Mouse (Mus musculus) limb, embryonic 15.5 days (tissue): ENCODE results near the gene Sowaha. TPM values are rescaled to one million over a fixed set of nuclear protein-coding genes. Genes with fewer than 3 reads are reported as not detected.

Source experiments
- ATAC-seq: fragments of 200-750 bp; cut with Nextera tagmentation; 2 replicates; pipeline ENCODE4 v1.8.0; 2017; ENCODE audit warnings: low read depth, moderate TSS enrichment; ENCODE audit not compliant: insufficient number of reproducible peaks, low FRiP score, low TSS enrichment
- H3K27ac ChIP-seq: fragments of 300-500 bp; sonication (generic); 2 replicates; pipeline ENCODE4 v1.5.1; 2015; ENCODE audit warnings: moderate library complexity, mild to moderate bottlenecking, inconsistent platforms
- H3K27me3 ChIP-seq: fragments of 300-500 bp; sonication (generic); 2 replicates; pipeline ENCODE4 v1.6.1; 2015; ENCODE audit warnings: inconsistent platforms
- H3K36me3 ChIP-seq: fragments of 300-500 bp; sonication (generic); 2 replicates; pipeline ENCODE4 v1.6.1; 2015; ENCODE audit warnings: inconsistent platforms
- H3K4me1 ChIP-seq: fragments of 300-500 bp; sonication (generic); 2 replicates; pipeline ENCODE4 v1.6.1; 2015; ENCODE audit warnings: inconsistent platforms
- H3K4me2 ChIP-seq: fragments of 300-500 bp; sonication (generic); 2 replicates; pipeline ENCODE4 v1.6.1; 2015; ENCODE audit warnings: mild to moderate bottlenecking, inconsistent platforms
- H3K4me3 ChIP-seq: fragments of 300-500 bp; sonication (generic); 2 replicates; pipeline ENCODE4 v1.5.1; 2015; ENCODE audit warnings: mild to moderate bottlenecking, inconsistent platforms
- H3K9ac ChIP-seq: fragments of 300-500 bp; sonication (generic); 2 replicates; pipeline ENCODE4 v1.6.1; 2015; ENCODE audit warnings: inconsistent platforms
- H3K9me3 ChIP-seq: fragments of 300-500 bp; sonication (generic); 2 replicates; pipeline ENCODE4 v1.6.1; 2016; ENCODE audit warnings: inconsistent platforms
- WGBS: fragments of 180-500 bp; shearing (Covaris S2); methylation state at CpG from one replicate; pipeline ENCODE4 v1.1.7; 2015; 5-methylcytosine and 5-hydroxymethylcytosine counted together
- polyA plus RNA-seq: library from polyadenylated mRNA; unstranded; fragments of >200 nt; fragmentation: Nextera tagmentation; extraction: Ambion mirVana; gene quantifications from 2 replicates; pipeline ENCODE4 v1.2.1, GENCODE M21; 2015

Gene Sowaha
- polyA plus RNA-seq, 1 experiment from 2014 or later = 0.28 TPM

DNA sequence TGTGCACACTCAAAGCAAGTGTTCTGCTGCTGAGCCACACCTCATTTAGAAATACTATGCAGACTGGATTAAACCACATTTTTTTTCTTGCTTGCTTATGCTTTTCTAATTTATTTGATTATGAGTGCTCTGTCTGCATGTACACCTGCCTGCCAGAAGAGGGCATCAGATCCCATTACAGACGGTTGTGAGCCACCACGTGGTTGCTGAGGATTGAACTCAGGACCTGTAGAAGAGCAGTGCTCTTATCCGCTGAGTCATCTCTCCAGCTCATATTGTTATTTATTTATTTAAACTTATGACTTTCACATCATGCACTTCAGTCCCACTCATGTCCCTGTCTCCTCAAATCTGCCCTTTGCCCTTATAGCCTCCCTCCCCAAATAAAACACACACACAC lies 5.6 kb upstream of the Sowaha start:
- 43% methylated on average over 3 of the region's 3 CpGs for WGBS
- Histone ChIP-seq H3K4me1 (peaks cover 13% of the 10 kb centered on the region), H3K9me3 (no peaks in the 10 kb centered on the region), H3K36me3 (no peaks in the 10 kb centered on the region), H3K4me3 (no peak overlapping the region), H3K9ac (no peak overlapping the region), H3K4me2 (no peak overlapping the region), H3K27me3 (peaks cover 35% of the 10 kb centered on the region), H3K27ac (no peak overlapping the region)
- no peak for ATAC-seq

DNA sequence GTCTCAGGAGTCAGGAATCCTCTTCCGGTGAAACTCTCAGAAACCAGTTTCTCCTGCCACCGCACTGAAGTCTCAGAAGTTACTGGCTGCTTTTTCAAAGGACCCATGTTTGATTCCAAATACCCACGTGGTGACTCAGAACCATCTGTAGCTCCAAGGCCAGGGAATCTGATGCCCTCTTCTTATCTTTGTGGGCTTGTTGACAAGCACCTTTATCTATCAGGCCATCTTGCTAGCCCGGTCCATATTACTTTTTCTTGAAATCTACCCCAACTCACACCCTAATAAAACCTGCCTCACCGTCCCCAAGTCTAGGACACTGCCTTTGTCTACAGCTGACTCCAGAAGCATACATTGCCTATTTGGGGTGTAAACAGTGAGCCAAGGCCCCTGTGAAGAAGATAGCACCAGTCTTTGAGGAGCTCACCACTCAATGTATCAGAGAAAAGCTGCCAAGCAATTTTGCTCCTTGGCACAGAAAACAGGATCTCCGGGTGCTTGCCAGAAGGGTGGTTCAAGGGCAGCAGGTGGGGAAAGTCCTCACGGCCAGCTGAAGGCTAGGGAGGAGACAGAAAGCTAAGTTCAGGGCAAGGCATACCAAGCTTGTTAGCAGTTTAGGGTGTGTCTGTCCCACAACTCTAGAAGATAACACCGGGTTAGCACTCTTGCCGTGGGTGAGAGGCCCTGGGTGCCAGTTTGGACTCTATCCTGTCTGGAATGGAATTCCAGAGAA lies 3.3 kb upstream of the Sowaha start:
- peaks cover 59% of the 10 kb centered on the region for H3K27me3 ChIP-seq
- no peak overlapping the region for H3K4me3 ChIP-seq
- 63% methylated on average over 9 of the region's 9 CpGs for WGBS
- no peaks in the 10 kb centered on the region for H3K9me3 ChIP-seq
- peaks cover 32% of the 10 kb centered on the region for H3K4me1 ChIP-seq
- no peak overlapping the region for H3K9ac ChIP-seq
- H3K27ac ChIP-seq = no peak overlapping the region
- H3K36me3 ChIP-seq = no peaks in the 10 kb centered on the region
- no peak overlapping the region for H3K4me2 ChIP-seq
- no peak for ATAC-seq

DNA sequence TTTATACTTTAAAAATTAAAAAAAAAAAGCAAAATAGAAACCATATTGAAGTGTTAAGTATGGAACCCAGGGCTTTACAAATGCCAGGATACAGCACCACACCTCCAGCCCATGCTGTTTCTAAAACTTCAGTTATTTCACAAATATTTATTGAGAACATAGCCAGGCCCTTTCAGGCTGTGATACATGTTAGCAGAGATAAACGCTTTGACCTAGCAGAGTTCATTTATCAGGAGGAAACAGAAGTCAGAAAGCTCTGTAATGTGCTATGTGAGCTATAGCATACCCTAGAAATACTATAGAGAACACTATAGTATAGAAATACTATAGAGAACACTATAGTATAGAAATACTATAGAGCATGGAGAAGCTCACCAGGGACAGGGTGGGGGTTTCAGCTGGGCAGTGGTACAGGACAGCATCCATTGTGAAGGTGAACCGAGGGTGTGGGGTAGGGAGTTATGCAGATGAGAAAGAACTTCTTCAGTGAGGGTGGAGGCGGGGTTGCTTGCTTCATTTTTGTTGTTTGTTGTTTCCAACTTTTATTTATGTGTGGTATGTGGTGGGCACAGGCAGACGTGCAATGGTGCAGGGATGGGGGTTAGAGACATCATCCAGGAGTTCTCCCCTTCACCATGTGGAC lies 1.1 kb upstream of the Sowaha start:
- 67% methylated on average over 4 of the region's 4 CpGs for WGBS
- no peak overlapping the region for H3K4me3 ChIP-seq
- ATAC-seq = no peak
- H3K36me3 ChIP-seq = no peaks in the 10 kb centered on the region
- H3K27ac ChIP-seq = no peak overlapping the region
- H3K27me3 ChIP-seq = peaks cover 64% of the 10 kb centered on the region
- H3K4me2 ChIP-seq = no peak overlapping the region
- H3K4me1 ChIP-seq = peaks cover 19% of the 10 kb centered on the region
- H3K9ac ChIP-seq = no peak overlapping the region
- H3K9me3 ChIP-seq = no peaks in the 10 kb centered on the region

DNA sequence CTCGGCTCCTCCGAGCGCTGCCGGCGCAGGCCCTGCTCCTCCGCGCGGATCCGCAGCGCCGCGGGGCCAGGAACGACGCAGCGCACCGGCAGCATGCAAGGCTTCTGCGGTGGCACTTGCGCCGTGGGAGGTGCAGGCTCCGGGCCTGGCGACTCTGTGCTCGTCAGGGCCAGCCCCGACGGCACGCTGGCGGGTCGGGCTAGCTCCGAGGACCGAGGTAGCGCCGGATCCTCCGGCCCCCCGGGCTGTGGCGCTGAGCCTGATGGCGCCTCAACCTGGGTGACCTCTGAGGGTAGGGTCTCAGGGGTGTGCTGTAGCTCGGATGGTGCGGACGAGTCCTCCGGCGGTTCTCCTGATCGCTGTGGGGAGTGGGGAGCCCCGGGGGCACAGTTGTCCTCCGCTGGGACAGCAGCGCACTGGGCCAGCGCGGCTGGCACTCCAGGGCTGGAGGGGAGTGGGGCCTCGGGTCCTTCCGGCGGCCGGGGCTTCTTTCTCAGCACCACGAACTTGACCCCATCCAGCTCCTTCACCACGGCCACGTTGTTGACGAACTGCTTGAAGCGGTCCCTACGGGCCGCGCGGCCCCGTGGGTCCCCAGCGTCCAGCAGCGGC lies 797 bp downstream of the Sowaha start:
- no peak for ATAC-seq
- H3K27me3 ChIP-seq = peaks cover 77% of the 10 kb centered on the region
- WGBS = 1% methylated on average over 62 of the region's 62 CpGs
- peak overlapping the region; percentile 18; the same call in 1 of the 2 replicates for H3K9ac ChIP-seq
- H3K36me3 ChIP-seq = no peaks in the 10 kb centered on the region
- peak overlapping the region; percentile 44 for H3K4me3 ChIP-seq
- peak overlapping the region; percentile 85 for H3K4me2 ChIP-seq
- no peaks in the 10 kb centered on the region for H3K9me3 ChIP-seq
- H3K27ac ChIP-seq = no peak overlapping the region
- peaks cover 19% of the 10 kb centered on the region for H3K4me1 ChIP-seq

DNA sequence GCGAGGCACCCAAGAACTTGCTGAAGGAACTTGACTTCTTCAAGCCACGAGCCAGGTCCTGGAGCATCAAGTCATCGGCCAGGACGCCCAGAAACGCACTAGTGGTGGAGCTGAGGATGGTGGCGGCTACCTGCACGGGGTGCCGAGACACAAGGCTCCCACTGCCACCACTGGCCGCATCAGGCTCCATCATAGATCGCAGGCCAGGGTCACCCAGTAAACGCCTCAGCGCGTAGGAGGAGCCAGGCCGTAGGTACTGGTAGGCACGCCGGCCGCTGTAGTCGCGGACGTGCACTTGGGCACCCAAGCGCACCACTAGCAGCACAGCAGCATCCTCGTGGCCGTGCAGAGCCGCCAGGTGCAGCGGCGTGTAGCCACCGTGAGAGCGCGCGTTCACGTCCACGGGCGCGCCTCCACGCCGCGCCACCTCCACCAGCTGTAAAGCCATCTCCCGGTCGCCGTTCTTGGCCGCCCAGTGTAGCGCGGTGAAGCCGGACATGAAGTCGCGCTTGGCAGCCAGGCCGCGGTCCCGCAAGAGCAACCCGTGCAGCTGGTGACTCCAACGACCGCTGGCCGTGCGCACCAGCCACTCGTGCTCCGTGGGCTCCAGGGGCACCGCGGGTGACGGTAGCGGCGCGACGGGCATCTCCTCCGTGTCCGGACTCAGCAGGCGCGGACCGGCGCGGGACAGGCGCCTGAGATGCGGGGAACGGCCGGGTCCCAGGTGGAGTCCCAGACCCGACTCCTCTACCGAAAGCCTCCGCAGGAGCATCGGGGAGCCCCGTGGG lies 1.5 kb downstream of the Sowaha start:
- ATAC-seq = no peak
- Histone ChIP-seq H3K4me1 (peaks cover 19% of the 10 kb centered on the region), H3K36me3 (no peaks in the 10 kb centered on the region), H3K9me3 (no peaks in the 10 kb centered on the region), H3K4me3 (peak overlapping the region; percentile 44), H3K4me2 (peak overlapping the region; percentile 85), H3K27ac (no peak overlapping the region), H3K9ac (peak overlapping the region; percentile 18; the same call in 1 of the 2 replicates), H3K27me3 (peaks cover 81% of the 10 kb centered on the region)
- 6% methylated on average over 79 of the region's 79 CpGs for WGBS

DNA sequence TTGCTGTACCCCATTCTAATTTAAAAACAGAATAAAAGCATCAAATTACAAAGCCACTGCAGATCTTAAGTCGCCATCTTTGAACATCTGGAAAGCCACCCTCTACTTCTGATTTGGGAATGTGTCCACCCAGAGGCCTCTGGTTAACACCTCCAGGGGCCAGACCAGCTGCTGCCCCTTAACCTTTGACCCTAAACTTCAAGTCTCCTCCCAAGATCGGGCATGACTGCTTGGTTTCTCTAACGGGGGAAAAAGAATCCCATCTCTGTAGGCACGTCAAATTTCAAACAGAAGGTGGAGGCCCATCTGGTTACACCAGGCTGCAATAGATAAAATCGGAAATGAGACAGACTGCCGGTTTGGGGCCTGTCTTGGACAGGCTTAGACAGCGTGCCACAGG lies 2.2 kb downstream of the Sowaha start:
- 26% methylated on average over 7 of the region's 7 CpGs for WGBS
- no peak for ATAC-seq
- H3K4me3 ChIP-seq = no peak overlapping the region

DNA sequence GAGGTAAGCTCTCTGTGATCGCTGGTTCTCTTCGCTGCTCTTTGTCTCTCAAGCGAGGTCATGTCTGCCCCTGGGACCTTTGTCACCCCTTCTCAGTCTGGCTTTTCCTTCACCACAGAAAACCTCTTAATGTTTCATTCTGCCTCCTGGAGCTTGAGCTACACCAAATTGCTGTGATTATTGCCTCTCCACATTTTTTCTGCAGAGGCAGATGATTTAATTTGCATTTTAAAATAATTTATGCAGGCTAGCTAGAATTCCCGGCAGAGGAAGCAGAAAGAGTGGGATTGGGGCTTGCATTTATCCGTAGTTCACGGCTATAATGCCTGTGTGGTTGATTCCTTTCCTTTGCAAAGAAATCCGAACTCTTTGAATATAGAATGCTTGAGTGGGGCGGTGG lies 4.5 kb downstream of the Sowaha start:
- ATAC-seq = no peak
- no peak overlapping the region for H3K27ac ChIP-seq
- peaks cover 77% of the 10 kb centered on the region for H3K27me3 ChIP-seq
- peaks cover 20% of the 10 kb centered on the region for H3K4me1 ChIP-seq
- H3K36me3 ChIP-seq = no peaks in the 10 kb centered on the region
- no peaks in the 10 kb centered on the region for H3K9me3 ChIP-seq
- H3K9ac ChIP-seq = no peak overlapping the region
- WGBS = 35% methylated on average over 8 of the region's 8 CpGs
- no peak overlapping the region for H3K4me2 ChIP-seq
- no peak overlapping the region for H3K4me3 ChIP-seq

More for the DNA sequence above, 2.2 kb downstream of the Sowaha start:
- Histone ChIP-seq H3K4me1 (peaks cover 19% of the 10 kb centered on the region), H3K4me2 (no peak overlapping the region), H3K9ac (no peak overlapping the region), H3K9me3 (no peaks in the 10 kb centered on the region), H3K27ac (no peak overlapping the region), H3K36me3 (no peaks in the 10 kb centered on the region), H3K27me3 (peaks cover 82% of the 10 kb centered on the region)

DNA sequence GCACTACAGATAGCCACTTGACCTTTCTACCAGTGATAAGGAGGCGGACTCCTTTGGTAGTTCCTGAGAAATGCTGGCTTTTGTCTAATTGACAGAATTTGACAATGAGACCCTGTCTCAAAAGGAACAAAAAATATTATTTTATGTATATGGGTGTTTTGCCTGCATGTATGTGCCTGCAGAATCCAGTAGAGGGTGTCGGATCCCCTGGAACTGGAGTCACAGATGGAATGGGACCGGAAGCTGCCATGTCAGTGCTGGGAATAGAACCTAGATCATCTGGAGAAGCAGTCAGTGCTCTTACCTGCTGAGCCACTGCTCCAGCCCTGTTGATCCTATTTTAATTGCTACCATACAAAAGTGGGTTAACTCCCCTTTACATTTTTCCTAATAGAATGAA lies 7.4 kb downstream of the Sowaha start:
- WGBS = 83% methylated on average over 3 of the region's 3 CpGs
- no peak overlapping the region for H3K27ac ChIP-seq
- peaks cover 15% of the 10 kb centered on the region for H3K4me1 ChIP-seq
- ATAC-seq = no peak
- no peak overlapping the region for H3K9ac ChIP-seq
- H3K36me3 ChIP-seq = no peaks in the 10 kb centered on the region
- no peak overlapping the region for H3K4me2 ChIP-seq
- H3K27me3 ChIP-seq = peaks cover 53% of the 10 kb centered on the region
- no peak overlapping the region for H3K4me3 ChIP-seq
- H3K9me3 ChIP-seq = no peaks in the 10 kb centered on the region

DNA sequence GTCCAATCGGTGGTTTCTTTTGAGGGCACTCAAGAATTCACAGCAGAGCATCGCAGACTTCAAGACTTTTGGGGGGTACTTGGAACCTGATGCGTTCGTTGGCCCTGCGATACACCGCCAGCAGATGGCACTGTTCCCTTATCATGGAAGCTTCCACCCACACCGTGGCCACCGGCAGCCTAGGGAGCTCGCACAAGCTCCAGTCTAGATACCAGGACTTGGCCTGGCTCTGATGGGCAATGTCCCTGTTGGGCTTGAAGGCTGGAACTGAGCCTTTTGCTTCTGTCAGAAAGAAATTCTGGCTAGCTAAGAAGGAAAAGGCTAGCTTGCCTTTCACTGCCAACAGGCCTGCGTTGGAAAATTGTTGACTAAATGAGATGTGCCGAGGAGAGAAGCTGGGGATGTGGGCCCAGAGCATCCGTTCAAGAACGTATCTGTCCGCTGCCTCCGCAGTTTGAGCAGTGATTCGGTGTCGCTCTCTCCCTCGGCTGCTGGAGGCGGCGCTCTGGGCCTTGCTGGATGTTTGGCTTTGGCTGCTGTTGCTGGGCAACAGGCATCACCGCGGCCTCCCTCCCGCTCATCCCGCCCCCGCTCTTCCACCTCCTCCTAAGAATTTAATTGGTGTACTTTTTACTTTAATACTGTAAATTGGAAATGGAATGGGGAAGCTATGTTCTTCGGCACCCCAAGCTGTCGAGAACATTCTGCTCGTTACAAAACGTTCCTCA lies 9.9 kb downstream of the Sowaha start, which contains the start of gene Gm9837:
Gene Gm9837, minus strand, starts transcription at position 512 of the 728 bp plus-strand sequence.
- no peaks in the 10 kb centered on the region for H3K9me3 ChIP-seq
- 4% methylated on average over 29 of the region's 29 CpGs for WGBS
- H3K27ac ChIP-seq = 0 out of 2 replicates have a peak within 1 kb of the TSS, but pooled peaks have one; percentile 27
- peaks cover 49% of the 10 kb centered on the region for H3K27me3 ChIP-seq
- peak within 1 kb of the TSS; percentile 19 for H3K4me3 ChIP-seq
- peaks cover 27% of the 10 kb centered on the region for H3K4me1 ChIP-seq
- H3K36me3 ChIP-seq = no peaks in the 10 kb centered on the region
- no peak within 1 kb of the TSS for H3K9ac ChIP-seq
- ATAC-seq = peak; percentile 57; the same call in 1 of the 2 replicates
- peak within 1 kb of the TSS; percentile 44 for H3K4me2 ChIP-seq

DNA sequence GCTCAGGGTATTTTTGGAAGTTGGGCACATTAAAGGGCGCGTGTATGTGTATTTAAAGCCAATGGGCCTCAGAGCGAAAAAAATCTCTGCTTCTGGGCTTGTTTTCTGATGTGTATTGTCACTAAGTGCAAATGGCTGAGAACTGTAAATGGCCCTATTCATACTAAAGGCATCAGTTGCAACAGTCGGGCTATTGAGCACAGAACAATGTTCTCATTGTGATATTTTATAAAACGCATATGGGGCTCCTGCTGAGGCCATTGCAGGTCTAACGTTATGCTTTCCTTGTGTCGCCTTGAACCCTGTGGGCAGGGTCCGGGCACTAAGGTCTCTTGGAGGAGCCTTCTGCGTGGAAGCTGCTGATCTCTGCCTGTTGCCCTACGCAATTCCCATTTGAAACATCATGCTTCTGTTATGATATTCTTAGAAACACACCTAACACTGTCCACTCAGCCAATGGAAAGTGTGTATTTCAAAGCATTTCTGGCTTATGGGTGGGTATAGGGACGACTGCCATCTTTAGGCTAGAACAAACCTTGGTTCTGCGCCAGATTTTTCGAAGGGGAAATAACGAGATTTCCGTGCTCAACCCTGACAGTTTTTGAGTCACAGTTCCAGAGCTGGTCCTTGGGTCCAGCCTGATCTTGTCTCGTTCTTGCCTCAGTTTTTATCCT lies 10.6 kb downstream of the Sowaha start:
- no peak for ATAC-seq
- H3K27me3 ChIP-seq = peaks cover 50% of the 10 kb centered on the region
- no peak overlapping the region for H3K9ac ChIP-seq
- H3K4me2 ChIP-seq = peak overlapping the region; percentile 44
- no peaks in the 10 kb centered on the region for H3K36me3 ChIP-seq
- H3K9me3 ChIP-seq = no peaks in the 10 kb centered on the region
- H3K4me1 ChIP-seq = peaks cover 27% of the 10 kb centered on the region
- 29% methylated on average over 16 of the region's 16 CpGs for WGBS
- peak overlapping the region; percentile 19 for H3K4me3 ChIP-seq
- H3K27ac ChIP-seq = no peak overlapping the region
